ENCODE assay signal across 8 mouse cellular contexts in the genomic region with DNA sequence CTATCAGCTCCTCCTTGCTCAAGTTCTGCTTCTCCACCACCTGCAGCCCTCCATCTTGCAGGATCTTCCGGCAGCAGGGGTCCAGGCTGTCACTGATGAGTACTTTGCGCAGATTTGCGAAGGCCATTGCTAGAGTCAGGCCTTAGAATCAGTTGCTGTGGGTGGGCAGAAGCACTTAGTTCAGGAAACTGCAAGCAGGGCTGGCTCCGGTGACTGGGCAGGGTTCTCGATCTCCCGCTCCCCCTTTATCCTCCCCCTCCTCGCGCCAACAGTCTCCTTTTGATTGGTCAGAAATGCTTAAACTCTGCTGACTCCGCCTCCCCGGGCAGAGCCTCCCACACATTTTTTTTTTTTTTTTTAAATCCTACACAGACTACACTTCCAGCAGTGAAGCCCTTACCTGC. TPM values are rescaled to one million over a fixed set of nuclear protein-coding genes. Genes with fewer than 3 reads are reported as not detected.
DNase-seq lines count a peak whose midpoint lies in the region; ATAC-seq and TF ChIP-seq lines count a peak whose summit lies in the region.
"Not testable (repeated sequence)": the region's sequence is repeated elsewhere in the genome, so short reads cannot be mapped to it uniquely, and the experiment has no call there.

A gene (minus strand): TSS at position 285 of the 404 bp plus-strand sequence.

- TF ChIP-seq CTCF in heart, adult 2 months (IDR thresholded peaks at IDR 0.05), result not testable (repeated sequence)

- H3K27me3 ChIP-seq in embryonic facial prominence, embryonic 12.5 days; heart, adult 2 months (ENCODE audit: control insufficient read depth, insufficient read depth, low read length); limb, embryonic 10.5 days (ENCODE audit: low read depth, poor library complexity, severe bottlenecking); midbrain, embryonic 10.5 days (ENCODE audit: low read depth, poor library complexity, severe bottlenecking): not testable (repeated sequence)

- TF ChIP-seq EP300 in heart, adult 2 months (IDR thresholded peaks at IDR 0.05; ENCODE audit: insufficient read depth, low read depth, low read length), result not testable (repeated sequence)

- H3K4me2 ChIP-seq in embryonic facial prominence, embryonic 12.5 days (replicated peaks), result peak within 1 kb of the TSS; percentile 81

- intact Hi-C loops in heart, adult 2 months (cut with DNase I), result not testable (repeated sequence)

- peak within 1 kb of the TSS; percentile 85 for H3K9ac ChIP-seq in embryonic facial prominence, embryonic 12.5 days
- not testable (repeated sequence) for H3K9ac ChIP-seq in heart, adult 2 months (ENCODE audit: low read depth, low read length)

- H3K79me2 ChIP-seq in heart, adult 2 months (replicated peaks; ENCODE audit: control insufficient read depth, insufficient read depth, low read length), result not testable (repeated sequence)

- not testable (repeated sequence) for H3K36me3 ChIP-seq in embryonic facial prominence, embryonic 12.5 days; heart, adult 2 months (ENCODE audit: control insufficient read depth, insufficient read depth, low read length); midbrain, embryonic 10.5 days
- peaks cover 11% of the 10 kb centered on the region for H3K36me3 ChIP-seq in limb, embryonic 10.5 days

- 0% methylated on average over 10 of the region's 10 CpGs for WGBS in embryonic facial prominence, embryonic 12.5 days
- 4% methylated on average over 10 of the region's 10 CpGs for WGBS in heart, adult 2 months
- 1% methylated on average over 10 of the region's 10 CpGs for WGBS in limb, embryonic 10.5 days
- WGBS in midbrain, embryonic 10.5 days, result 0% methylated on average over 10 of the region's 10 CpGs

- peaks cover 36% of the 10 kb centered on the region for H3K4me1 ChIP-seq in embryonic facial prominence, embryonic 12.5 days
- not testable (repeated sequence) for H3K4me1 ChIP-seq in heart, adult 2 months (ENCODE audit: control insufficient read depth, insufficient read depth, low read length)
- peaks cover 45% of the 10 kb centered on the region for H3K4me1 ChIP-seq in limb, embryonic 10.5 days
- peaks cover 47% of the 10 kb centered on the region for H3K4me1 ChIP-seq in midbrain, embryonic 10.5 days

- DNase-seq in 3134 (ENCODE audit: extremely low read depth, insufficient read length, low spot score), result peak; percentile 88
- DNase-seq in adrenal gland, postnatal 25 days, result peak; percentile 60
- peak; percentile 56 to 72 for DNase-seq in heart, adult 2 months
- DNase-seq in kidney, adult 11 months, result peak; percentile 67
- peak; percentile 77 for DNase-seq in limb, embryonic 10.5 days (ENCODE audit: low spot score)
- peak; percentile 83 for DNase-seq in midbrain, embryonic 10.5 days (ENCODE audit: low spot score)
- DNase-seq in spleen, adult 12 weeks (ENCODE audit: low spot score), result peak; percentile 46

- peak within 1 kb of the TSS; percentile 78 for H3K4me3 ChIP-seq in embryonic facial prominence, embryonic 12.5 days
- H3K4me3 ChIP-seq in heart, adult 2 months, result peak within 1 kb of the TSS; percentile 52
- peak within 1 kb of the TSS; percentile 85 for H3K4me3 ChIP-seq in limb, embryonic 10.5 days
- H3K4me3 ChIP-seq in midbrain, embryonic 10.5 days, result peak within 1 kb of the TSS; percentile 74

- peak; percentile 61; the same call in 1 of the 2 replicates for ATAC-seq in embryonic facial prominence, embryonic 12.5 days (ENCODE audit: insufficient number of reproducible peaks, insufficient read depth, low FRiP score, low TSS enrichment)

- H3K9me3 ChIP-seq in embryonic facial prominence, embryonic 12.5 days; limb, embryonic 10.5 days (replicated peaks); midbrain, embryonic 10.5 days (replicated peaks): not testable (repeated sequence)

- H3K27ac ChIP-seq in embryonic facial prominence, embryonic 12.5 days, result peak within 1 kb of the TSS; percentile 92
- H3K27ac ChIP-seq in heart, adult 2 months, result not testable (repeated sequence)
- peak within 1 kb of the TSS; percentile 95 for H3K27ac ChIP-seq in limb, embryonic 10.5 days
- peak within 1 kb of the TSS; percentile 91 for H3K27ac ChIP-seq in midbrain, embryonic 10.5 days (replicated peaks)

- not testable (repeated sequence) for TF ChIP-seq POLR2A in heart, adult 2 months (IDR thresholded peaks at IDR 0.05; ENCODE audit: insufficient read depth, low read depth, low read length)

RNA-seq across cellular contexts. Expression of the gene that starts here (rescaled TPM):
- 15.4 and 17.6 TPM in 2 replicates for total RNA-seq in adrenal gland, postnatal 25 days (2021)
- 267 and 276 TPM in 2 replicates for polyA plus RNA-seq in embryonic facial prominence, embryonic 12.5 days (2016; fragmentation: Nextera tagmentation; extraction: Ambion mirVana)
- 1 to 10 TPM; 1.5 to 1.8 TPM for total RNA-seq in heart, adult 2 months (2021)
- 3.7 and 4.5 TPM in 2 replicates for polyA plus RNA-seq in heart, adult 2 months (2012; rRNA removed)
- polyA plus RNA-seq in limb, embryonic 10.5 days (2016; fragmentation: Nextera tagmentation; extraction: Ambion mirVana), result 357 and 401 TPM in 2 replicates
- polyA plus RNA-seq in midbrain, embryonic 10.5 days (2016; fragmentation: Nextera tagmentation; extraction: Ambion mirVana), result 386 and 388 TPM in 2 replicates

Comparison
In these comparisons a context has a peak if more than half of its experiments do, and no peak if none do; other contexts are left out.
1. RNA of the gene that starts here (polyA plus RNA-seq): 386 to 388 TPM in midbrain, embryonic 10.5 days, 357 to 401 TPM in limb, embryonic 10.5 days and 267 to 276 TPM in embryonic facial prominence, embryonic 12.5 days; 3.7 to 4.5 TPM in heart, adult 2 months; every median in the first group is over 10 times any median in the second.
2. Peak in every context shown above with its lines, with median percentiles within 50 percentile points of each other: DNase-seq and H3K4me3 ChIP-seq.